Mouse (Mus musculus) heart, postnatal 14 days (tissue): ENCODE data around the gene Gm37240. TPM values are rescaled to one million over a fixed set of nuclear protein-coding genes. Genes with fewer than 3 reads are reported as not detected.

Experiments
- DNase-seq, 2 experiments: peaks; one replicate each; pipeline ENCODE4 v3.0.0; 2021 to 2022
- intact Hi-C: fragments of 180-260 bp; cut with DNase I; formaldehyde crosslinking; loops from one replicate; pipeline ENCODE4 v1.15.1; 2025
- total RNA-seq, 2 experiments: library from RNA; stranded (reverse); gene quantifications; 2 replicates each; pipeline ENCODE4 v1.2.3; 2021

Gm37240 gene
- total RNA-seq, 2 experiments from 2014 or later, result 39.0 to 42.7 TPM

DNA sequence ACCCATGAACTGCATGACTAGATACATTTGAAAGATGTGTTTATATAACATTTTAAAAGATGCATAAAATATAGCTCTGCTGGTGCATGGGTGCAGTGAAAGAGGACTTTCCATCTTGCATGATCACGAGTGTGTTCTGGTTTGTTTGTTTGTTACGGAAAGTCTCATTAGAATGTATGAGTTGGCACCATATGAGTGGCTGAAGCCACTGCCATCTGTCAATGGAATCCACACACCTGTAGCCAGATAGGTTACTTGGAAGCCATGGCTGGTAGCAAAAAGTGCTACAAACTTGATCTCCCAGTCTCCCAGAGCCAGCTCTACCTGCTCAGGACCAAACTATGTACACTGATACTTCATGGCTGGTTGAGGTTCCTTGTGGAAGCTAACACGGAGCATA lies 231.8 kb downstream of the Gm37240 start:
- DNase-seq, result no peak
- intact Hi-C loops, result no loop called here

DNA sequence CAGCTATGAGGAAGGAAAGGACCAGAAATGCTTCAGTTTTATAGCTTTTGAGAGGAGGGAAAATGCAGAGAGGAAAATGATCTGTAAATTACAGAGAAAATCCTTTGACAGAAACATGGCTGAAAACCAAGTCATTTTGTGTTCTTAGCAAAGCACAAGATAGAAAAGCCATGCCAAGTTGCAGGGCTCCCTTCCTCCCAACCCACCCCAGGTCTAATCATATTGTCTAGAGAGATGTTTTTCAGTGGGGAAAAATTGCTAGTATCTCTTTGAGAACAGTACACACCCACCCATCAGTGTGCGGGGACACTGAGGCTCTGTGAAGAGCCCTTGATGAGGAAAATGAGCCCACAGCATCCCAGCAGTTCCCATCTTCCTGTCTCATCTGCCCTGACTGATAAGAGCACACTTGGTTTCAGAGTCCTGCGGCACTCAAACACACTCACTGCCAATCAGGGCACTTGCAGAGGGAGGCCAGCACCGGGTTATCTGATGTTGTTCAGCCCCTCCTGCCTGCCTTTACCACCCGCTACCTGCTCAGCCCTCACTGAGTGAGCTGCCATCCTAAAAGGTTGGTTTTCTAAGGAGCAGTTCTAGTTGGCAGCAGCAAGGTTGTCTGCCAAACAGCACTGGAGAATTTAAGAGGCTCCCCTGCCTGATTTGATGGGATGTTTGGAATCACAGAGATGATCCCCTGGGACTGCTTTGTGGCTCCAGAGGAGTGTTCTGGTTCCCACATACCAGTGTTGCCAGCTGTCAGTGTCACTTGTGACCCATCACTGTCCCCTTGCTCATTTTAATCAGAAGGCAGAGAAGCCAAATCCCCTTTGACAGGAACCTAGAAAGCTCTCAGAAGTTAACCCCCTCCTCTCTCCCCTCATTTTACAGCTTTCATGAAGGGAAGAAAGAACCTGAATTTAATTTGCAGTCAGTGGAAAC lies 234.3 kb downstream of the Gm37240 start:
- no peak for DNase-seq
- intact Hi-C loops, result no loop called here

DNA sequence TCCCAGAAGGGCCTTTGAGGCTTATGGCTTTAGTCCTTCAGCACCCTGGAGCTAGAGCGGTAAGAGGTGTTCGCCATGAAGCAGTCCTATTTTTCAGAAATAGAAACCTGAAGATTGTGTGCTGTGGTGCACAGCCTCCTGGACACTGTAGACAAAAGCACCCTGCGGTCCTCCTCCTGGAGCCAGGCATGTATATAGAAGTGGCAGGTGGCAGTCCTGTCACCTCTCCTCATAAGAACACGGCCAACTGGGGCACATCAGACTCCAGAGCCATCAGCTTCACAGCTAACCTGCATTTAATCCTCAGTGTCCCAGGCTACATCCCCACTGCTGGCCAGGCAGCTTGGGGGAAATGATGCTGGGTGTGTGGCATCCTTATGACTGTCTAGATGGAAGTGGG lies 238.1 kb downstream of the Gm37240 start:
- DNase-seq, result no peak
- intact Hi-C loops, result no loop called here

DNA sequence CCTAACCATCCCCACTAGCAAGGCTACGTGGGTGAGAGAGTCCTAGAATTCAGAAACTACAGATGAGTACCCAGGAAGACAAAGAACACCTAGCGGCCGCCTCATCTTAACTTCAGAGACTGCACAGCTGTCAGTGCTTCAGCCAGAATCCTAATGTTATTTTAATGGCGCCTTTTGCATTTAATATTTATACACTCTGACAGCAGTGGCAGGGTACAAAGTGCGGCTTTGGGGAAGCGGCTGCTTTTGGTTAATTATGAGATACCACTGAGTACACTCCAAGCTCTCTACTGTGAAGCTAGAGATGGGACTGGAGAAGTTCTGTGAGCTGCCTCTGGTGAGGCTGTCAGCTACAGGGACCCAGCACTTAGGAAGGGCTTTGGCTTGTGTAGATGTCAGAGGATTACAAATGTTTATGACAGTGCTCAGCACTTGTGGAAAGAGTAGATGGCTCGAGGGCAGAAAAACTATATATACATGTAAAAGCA lies 241.8 kb downstream of the Gm37240 start:
- intact Hi-C loops, result no loop called here
- DNase-seq, result no peak

DNA sequence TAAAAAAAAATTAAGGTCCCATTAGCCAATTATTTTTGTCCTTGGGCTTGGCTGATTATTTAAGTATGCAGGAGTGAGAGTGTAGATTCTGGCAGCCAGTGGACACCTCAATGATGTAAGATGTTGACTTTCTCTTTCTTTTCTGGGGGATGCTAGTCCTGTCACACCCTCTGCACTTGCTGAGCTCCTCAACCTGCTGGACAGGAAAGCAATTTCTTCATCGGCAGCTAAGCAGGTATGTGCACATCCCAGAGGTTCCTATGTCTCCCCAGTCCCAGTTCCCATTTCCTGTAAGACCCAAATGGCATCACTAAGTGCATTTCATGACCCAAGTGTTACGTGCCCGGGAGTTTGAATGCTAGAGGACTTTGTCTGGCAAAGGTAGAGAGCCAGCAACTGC lies 242.5 kb downstream of the Gm37240 start:
- intact Hi-C loops, result no loop called here
- DNase-seq, result no peak

DNA sequence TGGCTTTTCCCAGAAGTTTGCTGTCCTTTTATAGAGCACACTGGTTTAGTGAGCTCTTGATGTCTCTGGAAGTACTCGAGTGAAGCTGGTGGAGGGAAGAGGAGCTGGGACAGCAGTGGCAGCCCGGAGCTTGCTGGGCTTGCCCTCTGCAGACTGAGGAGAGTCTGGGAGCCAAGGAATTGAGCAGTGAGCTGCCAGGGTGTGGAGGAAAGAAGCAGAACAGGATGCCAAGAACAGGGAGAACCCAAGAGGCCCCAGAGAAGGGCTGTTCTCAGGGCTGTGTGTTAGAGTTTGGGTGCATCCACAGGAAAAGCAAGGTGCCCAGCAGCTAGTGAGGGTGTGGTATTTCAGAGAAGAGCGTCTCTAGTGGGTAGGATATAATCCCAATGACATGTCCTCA lies 245.6 kb downstream of the Gm37240 start:
- no peak for DNase-seq
- intact Hi-C loops, result no loop called here

DNA sequence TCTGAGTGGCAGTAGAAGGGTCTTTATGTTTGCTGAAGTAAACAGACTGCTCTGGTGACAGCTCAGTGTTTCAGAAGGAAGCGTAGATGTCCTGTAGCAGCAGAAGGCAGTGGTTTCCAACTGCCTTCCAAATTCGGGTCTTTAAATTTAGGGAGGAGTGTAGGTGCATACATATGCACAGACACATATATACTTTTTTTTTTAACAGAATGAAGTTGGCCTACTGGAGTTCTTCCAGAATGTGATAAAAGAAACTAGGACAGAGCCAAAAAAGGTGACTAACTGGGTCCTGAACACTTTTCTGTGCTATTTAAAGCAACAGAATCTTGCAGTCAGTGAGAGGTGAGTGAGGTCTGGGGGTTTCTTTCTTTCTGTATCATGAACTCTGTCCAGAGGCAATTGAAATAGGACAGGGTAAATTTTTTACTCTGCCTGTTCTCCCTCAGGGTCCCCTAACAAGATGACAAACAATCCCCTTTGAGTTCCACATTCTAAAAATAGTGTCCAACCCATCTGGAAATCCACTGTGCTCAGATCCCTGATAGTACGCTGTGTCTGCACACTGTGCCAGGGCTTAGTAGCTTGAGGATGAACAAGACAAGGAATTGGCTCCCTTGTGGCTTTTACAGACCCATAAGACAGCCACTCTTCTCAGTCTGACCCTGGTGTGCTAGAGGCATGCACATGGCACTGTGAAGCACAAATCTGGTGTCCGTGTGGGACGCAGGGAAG lies 250.4 kb downstream of the Gm37240 start:
- DNase-seq, result peak in 1 of 2 experiments; percentile 3
- intact Hi-C loops, result no loop called here

DNA sequence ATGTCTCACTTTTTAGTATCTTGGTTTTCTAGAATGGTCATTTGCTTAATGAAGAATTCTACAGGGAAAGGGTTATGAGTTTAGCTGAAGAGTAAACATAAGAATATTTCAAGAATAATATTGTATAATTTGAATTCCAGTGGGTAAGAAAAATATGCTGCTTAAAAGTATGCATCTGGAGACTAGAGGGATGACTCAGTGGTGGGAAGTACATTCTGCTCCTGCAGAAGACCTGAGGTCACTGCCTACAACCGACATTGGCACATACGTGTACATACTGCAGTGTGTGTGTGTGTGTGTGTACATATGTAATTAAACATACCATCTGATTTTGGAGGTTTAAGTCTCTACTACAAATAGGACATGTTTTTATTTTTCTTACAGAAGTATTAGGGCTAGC lies 251.7 kb downstream of the Gm37240 start:
- DNase-seq, result no peak
- intact Hi-C loops, result no loop called here

DNA sequence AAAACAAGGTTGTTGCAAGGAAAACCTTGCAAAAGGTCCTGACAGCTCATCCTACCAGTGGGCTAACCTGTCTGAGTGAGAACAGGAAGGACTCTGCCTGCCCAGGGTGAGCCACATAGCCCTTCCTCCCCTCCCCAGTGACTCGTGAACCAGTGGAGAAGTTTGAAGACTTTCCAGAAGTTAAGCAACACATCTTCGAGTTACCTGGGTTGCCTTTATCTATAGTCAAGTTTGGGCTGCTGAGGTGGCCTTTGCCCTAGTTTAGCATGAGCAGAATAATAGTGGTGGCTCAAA lies 252.2 kb downstream of the Gm37240 start:
- no peak for DNase-seq
- intact Hi-C loops, result no loop called here

DNA sequence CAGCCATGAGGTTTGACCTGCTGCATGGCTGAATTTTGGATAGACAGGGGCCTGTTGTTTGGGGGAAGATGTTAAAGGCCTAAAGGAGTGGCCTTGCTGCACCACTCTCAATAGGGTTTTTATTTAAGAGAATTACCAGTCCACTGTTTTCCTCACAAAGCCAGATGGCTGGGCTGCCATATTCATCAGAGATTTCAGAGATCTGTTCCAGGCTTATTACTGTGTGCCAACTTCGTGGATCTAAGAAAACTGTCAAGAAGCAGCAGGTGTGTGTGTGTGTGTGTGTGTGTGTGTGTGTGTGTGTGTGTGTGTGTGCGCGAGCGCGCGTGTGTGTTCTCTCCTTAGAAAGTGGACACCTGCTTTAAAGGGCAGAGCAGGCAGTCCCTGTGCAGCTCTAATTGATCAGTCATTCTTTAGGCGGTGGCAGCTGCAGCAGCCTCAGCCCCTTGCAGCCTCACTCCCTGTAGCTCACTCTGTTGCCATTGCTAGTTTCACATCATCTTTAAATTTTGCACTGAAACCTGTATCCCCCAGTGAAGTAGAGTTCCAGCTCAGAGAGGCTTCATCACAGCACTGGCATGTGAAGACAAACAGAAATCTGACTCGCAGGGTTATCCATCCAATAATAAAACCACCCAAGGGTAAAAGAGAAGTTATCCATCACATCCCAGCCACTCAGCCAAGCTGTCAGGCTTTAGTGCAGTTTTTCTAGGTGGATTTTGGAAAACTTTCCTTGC lies 252.8 kb downstream of the Gm37240 start:
- intact Hi-C loops, result no loop called here
- no peak for DNase-seq

DNA sequence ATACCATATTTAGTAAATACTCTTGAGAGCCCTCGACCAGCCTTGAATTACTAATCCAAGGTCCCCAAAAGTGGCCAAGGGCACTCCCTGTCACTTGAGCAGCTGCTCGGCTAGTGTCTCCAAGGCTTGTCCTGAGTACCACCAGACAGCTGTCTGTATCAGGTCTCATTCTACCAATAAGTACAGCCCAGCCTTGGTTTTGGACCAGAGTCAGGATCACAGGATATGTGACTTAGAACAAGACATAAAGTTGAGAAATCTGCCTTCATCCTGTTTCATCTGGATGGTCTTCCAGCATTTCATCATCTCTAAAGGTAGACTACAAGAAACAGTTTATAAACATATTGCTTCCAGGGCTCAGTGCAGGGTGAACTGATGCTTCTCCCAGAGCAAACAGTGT lies 253.6 kb downstream of the Gm37240 start:
- no peak for DNase-seq
- intact Hi-C loops, result no loop called here

DNA sequence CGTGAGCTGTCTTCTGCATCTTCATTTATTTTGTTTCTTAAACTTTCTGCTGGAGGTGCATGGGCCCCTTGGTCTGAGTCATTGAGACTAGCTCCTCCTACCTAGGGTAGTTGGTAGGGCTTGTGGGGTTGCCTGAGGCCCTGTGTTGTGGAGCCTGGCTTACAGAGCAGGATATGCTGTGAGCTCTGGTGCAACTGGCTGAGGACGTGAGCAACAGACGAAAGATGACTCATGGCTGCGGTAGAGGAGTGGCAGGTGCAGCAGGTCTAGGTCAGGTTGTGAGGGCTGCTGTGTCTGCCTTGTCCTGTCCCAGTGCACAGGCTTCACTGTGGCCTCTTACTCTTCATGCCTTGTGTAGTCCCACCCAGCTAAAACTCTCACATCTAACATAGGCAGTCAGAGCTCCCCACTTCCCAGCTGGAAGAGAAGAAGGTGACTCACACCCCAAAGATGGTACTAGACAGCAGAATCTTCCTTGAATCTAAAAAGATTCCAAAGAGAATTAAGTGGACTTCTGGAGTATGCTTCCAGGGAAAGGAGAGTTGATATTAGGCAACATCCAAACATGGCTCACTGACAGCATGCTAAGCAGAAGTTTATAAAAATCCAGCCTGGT lies 257.3 kb downstream of the Gm37240 start:
- intact Hi-C loops, result no loop called here
- DNase-seq, result no peak

DNA sequence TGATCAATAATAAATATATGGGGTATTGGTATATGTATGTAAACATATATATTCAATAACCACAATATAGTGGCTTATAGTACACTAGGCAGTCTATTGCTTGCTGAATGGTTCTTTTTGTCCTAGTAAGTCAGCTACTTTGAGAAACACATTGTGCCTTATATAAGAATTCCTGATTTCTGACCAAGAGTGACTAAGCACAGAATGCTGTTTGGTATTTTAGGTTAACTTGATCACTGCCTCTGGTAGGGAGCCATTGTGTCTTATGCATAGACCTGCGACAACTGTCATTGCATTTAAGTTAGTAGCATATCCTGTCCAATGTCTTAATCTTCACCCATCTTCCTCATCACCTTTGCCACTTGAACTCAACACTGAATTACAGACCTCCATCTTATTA lies 267.6 kb downstream of the Gm37240 start:
- no peak for DNase-seq
- intact Hi-C loops, result no loop called here

DNA sequence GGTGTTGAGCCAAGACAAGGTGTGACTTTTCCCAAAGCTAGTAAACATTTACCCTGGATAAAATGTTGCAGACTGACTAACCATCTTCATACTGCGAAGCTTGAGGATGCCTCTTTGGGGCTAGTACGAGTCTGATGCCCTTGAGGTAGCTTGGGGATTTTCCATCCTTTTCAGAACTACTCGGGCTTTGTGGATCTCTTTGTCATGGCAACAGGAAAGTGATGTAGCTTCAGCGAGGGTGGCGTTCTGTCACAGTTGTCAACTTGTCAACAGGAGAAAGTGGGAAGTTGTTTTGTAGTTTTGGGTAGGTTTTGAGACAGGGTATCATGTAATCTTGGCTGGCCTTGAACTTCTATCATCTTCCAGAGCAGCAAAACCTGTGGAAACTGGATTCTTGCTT lies 268.0 kb downstream of the Gm37240 start:
- intact Hi-C loops, result no loop called here
- no peak for DNase-seq

DNA sequence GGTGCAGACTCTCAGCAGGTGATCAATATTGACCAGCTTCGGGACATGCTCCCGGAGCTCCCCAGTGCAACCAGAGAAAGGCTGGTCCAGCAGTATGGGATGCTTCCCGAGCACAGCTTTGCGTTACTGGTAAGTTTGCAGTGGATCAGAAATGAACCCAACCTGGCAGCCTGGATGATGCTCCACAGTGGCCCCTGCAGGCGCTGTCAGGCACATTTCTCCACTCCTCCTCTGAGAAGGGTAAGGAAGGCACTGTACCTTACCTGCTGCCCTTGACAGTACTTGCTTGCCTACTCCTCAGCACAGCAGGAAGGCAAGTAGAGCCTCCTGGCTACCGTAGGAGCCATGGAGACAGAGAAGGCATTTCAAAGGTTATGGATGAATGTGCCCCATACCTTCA lies 268.4 kb downstream of the Gm37240 start:
- DNase-seq, result no peak
- intact Hi-C loops, result no loop called here

DNA sequence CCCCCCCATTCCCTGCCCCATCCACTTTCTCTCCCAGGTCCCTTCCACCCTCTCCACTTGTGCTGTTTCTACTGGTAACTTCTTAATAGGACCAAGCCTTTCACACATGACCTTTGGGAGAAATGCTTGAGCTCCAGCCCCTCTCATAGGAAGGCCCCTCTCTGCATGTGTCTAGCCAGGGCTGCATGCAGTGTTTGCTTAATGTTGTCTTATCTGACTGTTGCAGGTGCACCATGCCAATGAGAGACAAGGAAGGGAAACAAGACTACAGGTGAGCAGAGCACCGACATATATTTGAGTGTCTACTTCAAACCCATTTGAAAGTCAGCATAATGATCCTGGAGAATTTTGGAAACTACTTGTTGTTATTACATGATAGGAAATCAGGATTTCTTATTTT lies 270.9 kb downstream of the Gm37240 start:
- intact Hi-C loops, result no loop called here
- DNase-seq, result no peak

DNA sequence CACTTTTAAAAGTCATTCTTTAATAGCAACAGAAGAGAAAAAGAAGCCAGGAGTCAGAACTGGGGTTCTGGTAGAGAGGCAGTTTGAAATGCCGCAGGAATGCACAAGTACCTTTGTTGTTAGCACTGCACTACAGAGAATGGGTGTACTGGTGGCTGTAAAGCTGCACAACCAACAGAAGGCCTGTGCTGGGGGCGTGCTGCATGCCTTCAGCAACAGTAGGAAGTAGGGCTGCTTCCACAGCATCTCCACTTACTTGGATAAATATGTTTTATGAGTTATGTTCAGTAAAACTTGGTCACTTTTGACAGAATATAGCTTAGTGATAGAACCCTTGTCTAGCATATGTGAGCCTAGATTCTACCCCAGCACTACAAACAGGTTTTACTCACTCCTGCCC lies 279.6 kb downstream of the Gm37240 start:
- DNase-seq, result no peak
- intact Hi-C loops, result no loop called here

DNA sequence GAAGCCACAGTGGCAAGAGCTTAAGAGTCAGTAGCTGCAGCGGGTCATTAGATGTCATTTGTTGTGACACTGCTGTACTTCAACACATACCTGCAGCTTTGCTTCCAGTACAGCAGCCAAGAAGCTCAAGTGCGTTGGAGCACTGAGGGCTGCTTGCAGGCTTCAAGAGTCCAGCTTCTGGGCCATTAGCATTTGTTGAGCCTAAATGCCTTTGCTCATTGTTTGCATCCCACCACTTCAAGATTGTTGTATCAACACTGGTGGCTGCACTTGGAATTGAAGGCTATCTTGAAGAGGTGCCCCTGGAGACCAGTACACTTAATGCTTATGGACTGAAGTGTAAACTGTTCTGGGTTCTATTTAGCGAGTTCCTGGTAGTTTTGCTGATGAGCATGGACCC lies 280.4 kb downstream of the Gm37240 start:
- intact Hi-C loops, result no loop called here

DNA sequence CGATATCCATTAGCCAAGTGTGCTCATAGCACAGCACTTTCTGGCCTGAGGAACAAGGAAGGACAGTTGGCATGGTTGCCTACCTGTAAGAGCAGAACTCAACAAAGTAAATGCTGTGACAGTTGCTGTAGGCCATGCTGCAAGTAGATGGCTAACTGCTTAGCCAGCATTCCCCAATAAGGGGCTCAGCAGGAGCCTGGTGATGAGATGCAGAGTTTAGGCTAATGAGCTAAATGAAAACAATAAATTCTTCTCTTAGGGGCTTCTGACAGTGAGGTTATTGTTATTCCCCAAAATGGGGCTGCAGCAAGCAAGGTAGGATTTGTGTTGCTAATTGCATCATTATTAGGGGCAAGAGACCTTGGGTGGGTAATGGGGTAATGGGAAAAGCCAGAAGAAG lies 283.5 kb downstream of the Gm37240 start:
- intact Hi-C loops, result no loop called here
- DNase-seq, result no peak

More for the DNA sequence above, 280.4 kb downstream of the Gm37240 start:
- DNase-seq, result no peak

DNA sequence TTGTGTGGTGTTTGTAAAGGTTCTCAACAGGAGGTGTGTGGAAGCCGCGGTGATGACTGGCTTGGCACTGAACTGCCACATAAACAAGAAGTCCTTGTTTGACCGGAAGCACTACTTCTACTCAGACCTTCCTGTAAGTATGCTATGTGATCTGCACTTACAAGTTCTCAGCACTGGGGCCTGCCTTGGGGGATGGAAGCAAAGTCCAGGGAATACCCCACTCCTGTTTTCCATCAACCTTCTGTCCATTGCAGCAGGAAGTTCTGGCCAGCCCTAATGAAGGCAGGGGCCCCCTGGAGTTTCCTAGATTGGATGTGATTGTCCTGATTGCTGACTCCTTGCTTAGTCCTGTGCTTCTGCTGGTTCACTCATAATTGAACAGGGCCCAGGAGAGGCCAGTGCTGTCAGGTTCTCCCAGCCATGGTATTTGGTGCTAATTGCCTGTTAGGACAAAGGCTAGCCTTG lies 285.4 kb downstream of the Gm37240 start:
- intact Hi-C loops, result no loop called here

DNA sequence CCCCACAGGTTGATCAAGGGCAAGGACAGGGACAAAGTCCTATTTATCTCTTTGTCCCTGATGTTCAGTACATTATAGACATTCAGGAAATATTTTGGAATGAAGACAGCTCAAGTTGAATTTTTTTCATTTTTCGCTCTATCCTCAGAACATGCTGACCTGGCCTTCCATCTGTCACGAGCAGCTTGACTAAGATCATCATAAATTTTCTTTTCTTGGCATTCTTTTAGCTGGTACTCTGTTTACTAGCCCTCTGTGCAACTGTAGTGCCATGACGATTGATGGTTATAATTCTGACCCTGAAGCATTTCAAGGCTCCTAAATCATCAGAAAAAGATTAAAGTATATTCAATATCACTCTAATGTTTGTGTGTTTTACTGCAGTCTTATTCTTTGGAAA lies 287.8 kb downstream of the Gm37240 start:
- no peak for DNase-seq
- intact Hi-C loops, result no loop called here

More for the DNA sequence above, 285.4 kb downstream of the Gm37240 start:
- DNase-seq, result no peak
